Mouse (Mus musculus) thymus, adult 2 months (tissue): ENCODE measurements around the gene Pllp. TPM values are rescaled to one million over a fixed set of nuclear protein-coding genes. Genes with fewer than 3 reads are reported as not detected.

Experiments
- DNase-seq: peaks from one replicate; pipeline ENCODE4 v3.0.0; 2021
- H3K27ac ChIP-seq: fragments of 200-500 bp; 2 replicates; pipeline ENCODE4 v1.5.1; 2012; ENCODE audit warnings: low read length, control low read depth; ENCODE audit not compliant: control insufficient read depth, insufficient read depth
- H3K27me3 ChIP-seq: fragments of 200-500 bp; 2 replicates; pipeline ENCODE4 v1.6.1; 2012; ENCODE audit warnings: mild to moderate bottlenecking, low read length, moderate library complexity, mixed read lengths; ENCODE audit not compliant: control insufficient read depth, insufficient read depth
- H3K36me3 ChIP-seq: fragments of 200-500 bp; 2 replicates; pipeline ENCODE4 v1.6.1; 2012; ENCODE audit warnings: mild to moderate bottlenecking, low read length, moderate library complexity; ENCODE audit not compliant: control insufficient read depth, insufficient read depth
- H3K4me1 ChIP-seq: fragments of 200-500 bp; replicated peaks from 2 replicates; pipeline ENCODE4 v1.6.1; 2012; ENCODE audit warnings: low read length; ENCODE audit not compliant: control insufficient read depth, insufficient read depth
- H3K4me3 ChIP-seq: fragments of 200-500 bp; 2 replicates; pipeline ENCODE4 v1.5.1; 2012; ENCODE audit warnings: mild to moderate bottlenecking, low read length, control low read depth, moderate library complexity; ENCODE audit not compliant: control insufficient read depth, insufficient read depth
- CTCF ChIP-seq: fragments of 200-500 bp; IDR thresholded peaks from 2 replicates; pipeline ENCODE4 v1.5.1; 2012; ENCODE audit warnings: mild to moderate bottlenecking, control low read depth, low read length, moderate library complexity, borderline replicate concordance; ENCODE audit not compliant: control insufficient read depth, poor library complexity, insufficient read depth; ENCODE audit errors: extremely low read depth
- POLR2A ChIP-seq: fragments of 200-500 bp; IDR thresholded peaks from 2 replicates; pipeline ENCODE4 v1.6.1; 2012; ENCODE audit warnings: mild to moderate bottlenecking, low read length, control low read depth, moderate library complexity; ENCODE audit not compliant: control insufficient read depth, poor library complexity, insufficient read depth; ENCODE audit errors: extremely low read depth
- WGBS: fragments of 180-500 bp; shearing (Covaris S2); methylation state at CpG from one replicate; pipeline ENCODE4 v1.1.7; 2018; 5-methylcytosine and 5-hydroxymethylcytosine counted together
- polyA plus RNA-seq: library from polyadenylated mRNA; depleted of rRNA; stranded (reverse); fragments of >200 nt; gene quantifications from 2 replicates; pipeline ENCODE4 v1.2.3, GENCODE M21; 2012

The Pllp gene
- polyA plus RNA-seq, 1 experiment = 2.2 TPM

GRCm38 (mm10) chr8:94695341-94695993 lies 611 bp downstream of the Pllp start:
- no peak for DNase-seq
- Histone ChIP-seq H3K36me3 (no peaks in the 10 kb centered on the region), H3K27ac (no peak overlapping the region), H3K4me1 (peaks cover 12% of the 10 kb centered on the region), H3K27me3 (peaks cover 8% of the 10 kb centered on the region; the same call in 1 of the 2 replicates), H3K4me3 (peak overlapping the region; percentile 14)
- TF ChIP-seq POLR2A = no peak
- TF ChIP-seq CTCF = no peak
- 6% methylated on average over 31 of the region's 31 CpGs for WGBS

GRCm38 (mm10) chr8:94694701-94695100 lies 1.4 kb downstream of the Pllp start:
- no peak for DNase-seq

GRCm38 (mm10) chr8:94685953-94686352 lies 10.1 kb downstream of the Pllp start:
- Histone ChIP-seq H3K36me3 (no peaks in the 10 kb centered on the region), H3K27ac (no peak overlapping the region), H3K27me3 (no peaks in the 10 kb centered on the region), H3K4me1 (no peaks in the 10 kb centered on the region), H3K4me3 (no peak overlapping the region)
- TF ChIP-seq CTCF (no peak), POLR2A (no peak)
- no peak for DNase-seq
- 95% methylated on average over 9 of the region's 9 CpGs for WGBS

More at GRCm38 (mm10) chr8:94694701-94695100, 1.4 kb downstream of the Pllp start:
- peaks cover 12% of the 10 kb centered on the region for H3K4me1 ChIP-seq
- no peak overlapping the region for H3K27ac ChIP-seq
- H3K36me3 ChIP-seq = no peaks in the 10 kb centered on the region
- WGBS = 23% methylated on average over 6 of the region's 6 CpGs
- H3K27me3 ChIP-seq = peaks cover 8% of the 10 kb centered on the region; the same call in 1 of the 2 replicates
- H3K4me3 ChIP-seq = no peak overlapping the region
- TF ChIP-seq POLR2A = no peak
- TF ChIP-seq CTCF = no peak

- H3K36me3 ChIP-seq = no peaks in the 10 kb centered on the region
- DNase-seq = no peak
- H3K27me3 ChIP-seq = no peaks in the 10 kb centered on the region
- H3K4me1 ChIP-seq = no peaks in the 10 kb centered on the region
- no peak overlapping the region for H3K27ac ChIP-seq
- TF ChIP-seq POLR2A = no peak
- TF ChIP-seq CTCF = no peak
- 90% methylated on average over 4 of the region's 4 CpGs for WGBS
- H3K4me3 ChIP-seq = no peak overlapping the region
These were observed 11.8 kb downstream of the Pllp start for GRCm38 (mm10) chr8:94684287-94684686.

- no peak for TF ChIP-seq CTCF
- TF ChIP-seq POLR2A = no peak
- Histone ChIP-seq H3K27ac (no peak overlapping the region), H3K36me3 (no peaks in the 10 kb centered on the region), H3K27me3 (no peaks in the 10 kb centered on the region), H3K4me3 (no peak overlapping the region), H3K4me1 (no peaks in the 10 kb centered on the region)
- DNase-seq = no peak
- 89% methylated on average over 16 of the region's 16 CpGs for WGBS
These were observed 13.2 kb downstream of the Pllp start for GRCm38 (mm10) chr8:94682732-94683524.

GRCm38 (mm10) chr8:94680414-94680813 lies 15.7 kb downstream of the Pllp start:
- no peaks in the 10 kb centered on the region for H3K4me1 ChIP-seq
- no peak overlapping the region for H3K27ac ChIP-seq
- WGBS = 97% methylated on average over 3 of the region's 3 CpGs
- H3K4me3 ChIP-seq = no peak overlapping the region
- TF ChIP-seq CTCF (no peak), POLR2A (no peak)
- no peak for DNase-seq
- H3K36me3 ChIP-seq = no peaks in the 10 kb centered on the region
- no peaks in the 10 kb centered on the region for H3K27me3 ChIP-seq

- Histone ChIP-seq H3K36me3 (peaks cover 11% of the 10 kb centered on the region), H3K27me3 (no peaks in the 10 kb centered on the region), H3K4me1 (no peaks in the 10 kb centered on the region), H3K27ac (no peak overlapping the region), H3K4me3 (no peak overlapping the region)
- 87% methylated on average over 9 of the region's 9 CpGs for WGBS
- no peak for DNase-seq
- TF ChIP-seq POLR2A = no peak
- no peak for TF ChIP-seq CTCF
These were observed 17.5 kb downstream of the Pllp start for GRCm38 (mm10) chr8:94678582-94678981.
